Mouse (Mus musculus) ES-E14 (cell line): ENCODE measurements at regions not wholly inside any gene's neighbourhood (a gene's known extent, or its start where the extent isn't known, plus 50 kb on each side); places are given as distances from the start of the nearest gene placed in this dataset.
"Not testable (repeated sequence)": the region's sequence is repeated elsewhere in the genome, so short reads cannot be mapped to it uniquely, and the experiment has no call there.

Experiments used
- HCFC1 ChIP-seq: IDR thresholded peaks from 2 replicates; pipeline ENCODE4 v1.6.1; 2012; ENCODE audit warnings: low read length, inconsistent platforms, borderline replicate concordance; ENCODE audit not compliant: insufficient read depth
- MAFK ChIP-seq: IDR thresholded peaks from 2 replicates; pipeline ENCODE4 v1.6.1; 2014; ENCODE audit warnings: mild to moderate bottlenecking, low read depth, low read length, inconsistent platforms; ENCODE audit not compliant: insufficient read depth
- ZC3H11A ChIP-seq: IDR thresholded peaks from 2 replicates; pipeline ENCODE4 v1.6.1; 2012; ENCODE audit warnings: low read depth, mild to moderate bottlenecking, inconsistent platforms, low read length, borderline replicate concordance
- ZNF384 ChIP-seq: IDR thresholded peaks from 2 replicates; pipeline ENCODE4 v1.6.1; 2012; ENCODE audit warnings: low read depth, low read length, inconsistent platforms

DNA sequence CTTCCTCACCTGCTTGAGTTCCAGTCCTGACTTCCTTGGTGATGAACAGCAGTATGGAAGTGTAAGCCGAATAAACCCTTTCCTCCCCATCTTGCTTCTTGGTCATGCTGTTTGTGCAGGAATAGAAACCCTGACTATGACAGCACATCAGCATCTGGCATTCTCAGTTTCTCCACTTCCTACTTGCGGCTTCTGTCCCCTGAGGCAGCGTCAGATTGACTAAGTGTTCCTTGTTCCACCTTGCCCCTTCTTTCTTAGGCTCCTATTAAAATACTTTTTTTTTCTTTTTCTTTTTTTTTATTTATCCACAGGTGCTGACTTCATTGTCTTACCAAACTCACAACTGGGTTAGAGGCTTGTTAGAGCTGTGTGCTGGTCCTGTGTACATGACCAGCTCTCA, 65.3 kb upstream of the Olig3 start:
- not testable (repeated sequence) for TF ChIP-seq ZNF384, MAFK, HCFC1, ZC3H11A
